Mouse (Mus musculus) C2C12 (cell line): ENCODE results near the gene Wscd2.

Source experiments
- CEBPB ChIP-seq: IDR thresholded peaks from one replicate; pipeline ENCODE4 v1.6.1; 2011; ENCODE audit warnings: low read depth, mild to moderate bottlenecking, control low read depth, moderate library complexity
- CTCF ChIP-seq: IDR thresholded peaks from one replicate; pipeline ENCODE4 v1.5.1; 2011; ENCODE audit not compliant: control insufficient read depth, insufficient read depth, insufficient read length
- MAX ChIP-seq: IDR thresholded peaks from one replicate; pipeline ENCODE4 v1.6.1; 2011; ENCODE audit warnings: mild to moderate bottlenecking, control low read depth
- USF1 ChIP-seq: IDR thresholded peaks from one replicate; pipeline ENCODE4 v1.6.1; 2011; ENCODE audit warnings: low read depth, mild to moderate bottlenecking, control low read depth, moderate library complexity

- TF ChIP-seq CTCF (no peak), USF1 (no peak), MAX (no peak), CEBPB (no peak)
Observed at GRCm38 (mm10) chr5:113521037-113521436, 30.9 kb downstream of the Wscd2 start.
